Mouse (Mus musculus) neural tube, embryonic 14.5 days (tissue): ENCODE measurements around the gene Cacnb3. TPM values are rescaled to one million over a fixed set of nuclear protein-coding genes. Genes with fewer than 3 reads are reported as not detected.
A peak's percentile ranks its signal among the peaks of the same experiment; 100 is the strongest.

ENCODE experiments used
- ATAC-seq: fragments of 200-750 bp; cut with Nextera tagmentation; 2 replicates; pipeline ENCODE4 v1.8.0; 2017; ENCODE audit warnings: low read depth, mild to moderate bottlenecking, moderate TSS enrichment, moderate library complexity
- H3K27ac ChIP-seq: fragments of 300-500 bp; sonication (generic); 2 replicates; pipeline ENCODE4 v1.5.1; 2014; ENCODE audit warnings: low read depth, mild to moderate bottlenecking, control low read depth, low read length, moderate library complexity, mixed read lengths
- H3K27me3 ChIP-seq: fragments of 300-500 bp; sonication (generic); 2 replicates; pipeline ENCODE4 v1.6.1; 2014; ENCODE audit warnings: low read length; ENCODE audit not compliant: control insufficient read depth, insufficient read depth
- H3K36me3 ChIP-seq: fragments of 300-500 bp; sonication (generic); 2 replicates; pipeline ENCODE4 v1.6.1; 2014; ENCODE audit warnings: low read length, mixed read lengths; ENCODE audit not compliant: control insufficient read depth, insufficient read depth
- H3K4me1 ChIP-seq: fragments of 300-500 bp; sonication (generic); 2 replicates; pipeline ENCODE4 v1.6.1; 2014; ENCODE audit warnings: low read length; ENCODE audit not compliant: control insufficient read depth, insufficient read depth
- H3K4me2 ChIP-seq: fragments of 300-500 bp; sonication (generic); 2 replicates; pipeline ENCODE4 v1.6.1; 2014; ENCODE audit warnings: mild to moderate bottlenecking, low read depth, low read length, control low read depth
- H3K4me3 ChIP-seq: fragments of 300-500 bp; sonication (generic); 2 replicates; pipeline ENCODE4 v1.5.1; 2014; ENCODE audit warnings: low read depth, low read length, control low read depth, mixed read lengths
- H3K9ac ChIP-seq: fragments of 300-500 bp; sonication (generic); replicated peaks from 2 replicates; pipeline ENCODE4 v1.6.1; 2014; ENCODE audit warnings: low read depth, mild to moderate bottlenecking, control low read depth, low read length, mixed read lengths
- H3K9me3 ChIP-seq: fragments of 300-500 bp; sonication (generic); 2 replicates; pipeline ENCODE4 v1.6.1; 2016; ENCODE audit warnings: low read length; ENCODE audit not compliant: control insufficient read depth
- WGBS: fragments of 180-500 bp; shearing (Covaris S2); extraction: QIAGEN DNeasy Blood & Tissue Kit; methylation state at CpG from one replicate; pipeline ENCODE4 v1.1.7; 2014; 5-methylcytosine and 5-hydroxymethylcytosine counted together
- polyA plus RNA-seq: library from polyadenylated mRNA; unstranded; fragments of >200 nt; fragmentation: Nextera tagmentation; extraction: Ambion mirVana; gene quantifications from 2 replicates; pipeline ENCODE4 v1.2.1, GENCODE M21; 2014

The Cacnb3 gene
- polyA plus RNA-seq, 1 experiment from 2014 or later, result 84.9 TPM

DNA sequence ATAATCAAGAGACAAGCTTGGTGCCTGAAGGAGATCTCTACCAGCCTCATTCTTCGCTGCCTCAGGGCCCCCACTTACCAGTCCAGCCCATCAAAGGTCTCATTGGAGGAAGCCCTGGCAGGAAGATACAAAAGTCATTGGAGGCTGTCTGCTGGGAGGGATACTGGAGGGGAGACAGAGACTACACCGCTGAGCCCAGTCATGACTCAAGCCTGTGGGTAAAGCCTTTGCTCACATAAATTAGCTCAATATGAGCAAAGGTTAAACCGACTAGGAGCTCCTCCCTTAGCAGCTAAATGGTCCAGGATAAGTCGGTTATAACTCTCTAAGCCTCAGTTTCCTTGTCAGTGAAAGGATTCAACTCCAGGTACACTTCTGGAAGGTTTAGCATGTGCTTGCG lies 35.6 kb upstream of the Cacnb3 start:
- H3K4me2 ChIP-seq, result no peak overlapping the region
- H3K4me1 ChIP-seq, result no peaks in the 10 kb centered on the region
- H3K27me3 ChIP-seq, result no peaks in the 10 kb centered on the region
- WGBS, result 93% methylated on average over 5 of the region's 5 CpGs
- no peak for ATAC-seq
- no peak overlapping the region for H3K9ac ChIP-seq
- no peak overlapping the region for H3K4me3 ChIP-seq
- no peaks in the 10 kb centered on the region for H3K9me3 ChIP-seq
- peaks cover 65% of the 10 kb centered on the region for H3K36me3 ChIP-seq
- H3K27ac ChIP-seq, result no peak overlapping the region

DNA sequence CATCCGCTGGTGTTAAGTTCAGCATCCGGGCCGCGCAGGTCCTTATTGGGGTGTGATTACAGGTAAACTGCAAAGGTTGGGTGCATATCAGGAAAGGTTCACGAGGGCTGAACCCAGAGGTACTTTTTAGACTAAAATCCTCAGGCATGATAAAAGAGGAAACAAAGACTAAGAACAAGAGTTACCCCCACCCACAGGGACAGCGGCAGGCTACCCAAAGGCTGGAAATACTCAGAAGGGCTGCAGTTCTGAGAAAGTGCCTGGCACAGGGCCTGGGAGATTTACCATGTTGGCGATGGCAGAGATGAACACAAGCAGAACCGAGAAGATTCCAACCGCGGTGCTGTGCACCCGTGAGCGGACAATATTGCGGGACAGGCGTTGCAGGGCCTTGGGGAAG lies 34.0 kb upstream of the Cacnb3 start:
- Histone ChIP-seq H3K4me1 (no peaks in the 10 kb centered on the region), H3K4me2 (no peak overlapping the region)

DNA sequence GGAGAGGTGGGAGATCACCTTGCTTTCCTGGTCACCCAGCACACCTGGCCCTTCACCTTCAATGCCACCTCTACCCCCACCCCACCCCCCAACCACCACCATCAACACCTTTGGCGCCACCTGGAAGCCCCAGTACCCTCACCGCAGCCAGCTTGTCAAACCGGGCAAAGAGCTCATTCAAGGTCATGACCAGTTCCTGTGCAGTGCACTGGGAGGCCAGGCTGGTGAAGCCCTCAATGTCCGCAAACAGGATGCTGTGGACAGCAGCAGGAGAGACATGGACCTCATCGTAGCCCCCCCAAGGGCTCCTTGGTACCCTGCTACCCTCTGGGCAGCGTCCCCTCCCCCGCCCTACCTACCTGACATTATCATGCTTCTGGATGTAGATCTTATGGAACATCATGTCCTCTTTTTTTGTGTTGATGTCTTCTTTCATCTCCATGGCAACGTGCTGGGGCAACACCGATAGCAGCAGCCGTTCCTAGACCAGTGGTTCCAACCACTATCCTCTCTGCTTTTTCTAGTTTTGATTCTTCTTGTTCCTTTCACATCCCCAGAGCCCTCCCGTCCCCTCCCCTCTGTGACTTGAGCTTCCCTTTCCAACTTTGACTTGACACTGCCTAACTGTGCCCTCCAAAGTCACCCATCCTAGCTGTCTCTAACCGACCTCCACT lies 30.5 kb upstream of the Cacnb3 start:
- H3K4me1 ChIP-seq, result peaks cover 5% of the 10 kb centered on the region
- no peaks in the 10 kb centered on the region for H3K27me3 ChIP-seq
- no peak overlapping the region for H3K27ac ChIP-seq
- H3K36me3 ChIP-seq, result peaks cover 47% of the 10 kb centered on the region
- no peak overlapping the region for H3K4me3 ChIP-seq
- no peak overlapping the region for H3K9ac ChIP-seq
- H3K4me2 ChIP-seq, result no peak overlapping the region
- no peaks in the 10 kb centered on the region for H3K9me3 ChIP-seq
- WGBS, result 81% methylated on average over 12 of the region's 12 CpGs
- no peak for ATAC-seq

More for the DNA sequence above, 34.0 kb upstream of the Cacnb3 start:
- no peak overlapping the region for H3K27ac ChIP-seq
- no peak overlapping the region for H3K4me3 ChIP-seq
- 95% methylated on average over 14 of the region's 14 CpGs for WGBS
- H3K9ac ChIP-seq, result no peak overlapping the region
- H3K9me3 ChIP-seq, result no peaks in the 10 kb centered on the region
- H3K36me3 ChIP-seq, result peaks cover 60% of the 10 kb centered on the region
- ATAC-seq, result no peak
- H3K27me3 ChIP-seq, result no peaks in the 10 kb centered on the region

DNA sequence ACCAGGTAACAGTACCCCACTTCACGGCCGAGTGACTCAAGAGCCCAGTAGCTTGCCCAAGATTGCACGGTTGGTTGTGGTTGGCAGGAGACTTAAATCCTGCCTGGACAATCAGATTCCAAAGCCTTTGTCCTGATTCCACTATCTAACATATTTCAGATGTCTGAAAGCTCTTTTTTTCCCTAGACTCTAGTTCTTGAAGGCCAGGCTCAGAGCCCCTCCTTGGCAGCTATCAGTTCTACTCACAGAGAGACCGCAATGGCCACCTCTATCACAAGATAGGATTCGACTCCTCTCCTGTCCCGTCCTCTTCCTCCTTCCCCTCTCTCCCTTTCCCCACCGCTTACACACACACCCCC lies 28.8 kb upstream of the Cacnb3 start:
- ATAC-seq, result no peak
- Histone ChIP-seq H3K9ac (no peak overlapping the region), H3K27me3 (no peaks in the 10 kb centered on the region), H3K4me1 (peaks cover 7% of the 10 kb centered on the region), H3K4me2 (no peak overlapping the region), H3K36me3 (peaks cover 32% of the 10 kb centered on the region), H3K9me3 (no peaks in the 10 kb centered on the region), H3K27ac (no peak overlapping the region), H3K4me3 (no peak overlapping the region)
- WGBS, result 86% methylated on average over 7 of the region's 7 CpGs

DNA sequence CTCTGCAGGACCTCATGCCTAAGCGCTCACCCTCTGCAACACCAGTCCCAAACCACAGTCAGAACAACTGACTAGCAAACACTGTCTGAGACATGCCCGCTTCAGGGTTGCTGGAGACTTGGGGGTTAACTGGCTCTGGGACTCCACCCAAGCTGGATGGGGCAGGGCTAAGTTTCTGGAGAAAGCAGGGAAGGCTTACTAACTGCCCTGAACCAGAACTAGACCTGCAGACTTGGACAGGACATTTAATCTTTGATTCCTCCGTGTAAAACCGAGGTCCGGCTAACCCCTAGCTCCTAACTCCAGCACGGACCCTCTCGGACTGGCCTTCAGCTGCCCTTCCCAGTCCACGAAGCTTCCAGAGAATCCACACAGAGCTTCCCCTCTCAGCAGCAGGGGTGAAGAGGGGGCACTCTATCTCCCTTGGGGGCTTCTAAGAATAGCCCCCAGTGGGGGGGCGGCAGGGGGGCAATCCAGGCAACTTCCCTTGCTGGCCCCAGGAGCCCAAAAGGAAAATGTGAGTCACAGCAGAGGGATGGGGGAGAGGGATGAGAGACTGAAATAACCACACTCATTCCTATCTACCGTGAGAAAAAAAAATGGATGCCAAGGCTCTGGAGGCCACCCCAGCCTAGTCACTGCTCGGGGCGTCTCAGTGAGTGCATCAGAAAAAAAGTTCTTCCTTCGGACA lies 28.3 kb upstream of the Cacnb3 start:
- Histone ChIP-seq H3K4me2 (no peak overlapping the region), H3K27me3 (no peaks in the 10 kb centered on the region), H3K4me3 (no peak overlapping the region), H3K27ac (no peak overlapping the region), H3K9ac (no peak overlapping the region), H3K4me1 (peaks cover 13% of the 10 kb centered on the region), H3K36me3 (peaks cover 27% of the 10 kb centered on the region), H3K9me3 (no peaks in the 10 kb centered on the region)
- ATAC-seq, result no peak
- WGBS, result 65% methylated on average over 13 of the region's 13 CpGs

DNA sequence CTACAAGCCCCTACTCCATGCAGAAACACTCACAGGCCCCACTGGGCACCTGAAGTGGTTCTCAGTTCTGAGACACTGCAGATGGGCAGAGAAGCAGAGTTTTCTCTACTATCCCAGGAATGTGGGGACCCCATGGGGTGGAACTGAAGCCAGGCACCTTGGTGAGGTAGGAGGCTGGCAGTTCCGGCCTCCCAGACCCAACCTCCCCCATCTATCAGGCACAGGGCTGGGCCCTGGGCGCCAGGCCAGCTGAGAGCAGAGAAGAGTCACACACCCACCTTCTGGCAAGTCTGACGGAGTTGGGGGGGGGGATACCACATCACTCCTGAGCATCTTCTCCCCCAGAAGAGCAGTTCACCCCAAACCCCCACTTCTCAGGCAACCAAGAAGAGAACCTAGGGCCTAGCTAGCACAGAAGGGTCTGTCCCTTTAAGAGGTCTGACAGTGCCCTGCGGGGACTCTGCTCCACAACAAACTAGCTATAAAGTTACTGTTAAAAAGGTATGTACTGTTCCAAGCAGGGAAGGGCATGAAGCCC lies 27.6 kb upstream of the Cacnb3 start:
- 62% methylated on average over 4 of the region's 4 CpGs for WGBS
- no peak overlapping the region for H3K27ac ChIP-seq
- H3K36me3 ChIP-seq, result peaks cover 21% of the 10 kb centered on the region
- H3K9me3 ChIP-seq, result no peaks in the 10 kb centered on the region
- no peak overlapping the region for H3K4me3 ChIP-seq
- ATAC-seq, result no peak
- H3K27me3 ChIP-seq, result no peaks in the 10 kb centered on the region
- no peak overlapping the region for H3K4me2 ChIP-seq
- H3K9ac ChIP-seq, result no peak overlapping the region
- peaks cover 19% of the 10 kb centered on the region for H3K4me1 ChIP-seq

DNA sequence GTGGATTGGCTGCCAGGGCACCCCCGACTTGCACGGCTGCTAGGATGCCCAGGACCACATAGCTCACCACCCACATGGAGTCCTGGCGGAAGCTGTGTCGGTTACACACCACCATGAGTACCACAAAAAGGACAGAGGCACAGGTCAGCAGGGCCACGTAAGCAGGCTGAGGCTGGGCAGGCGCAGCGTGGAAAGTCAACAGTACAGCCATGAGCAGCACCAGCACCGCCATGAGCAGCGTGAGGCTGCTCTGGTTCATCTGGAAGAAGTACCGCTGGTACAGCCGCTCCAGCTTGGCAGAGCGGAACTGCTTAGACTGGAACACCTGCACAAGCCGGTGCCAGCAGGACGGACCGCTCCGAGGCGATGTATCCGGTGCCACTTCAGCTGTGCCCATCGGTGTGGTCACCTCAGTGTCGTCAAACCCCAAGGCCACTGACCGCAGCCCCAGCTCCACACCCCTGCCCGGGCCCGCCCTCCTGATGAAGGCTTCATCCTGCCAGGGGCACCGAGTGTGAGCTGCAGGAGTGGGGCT lies 26.5 kb upstream of the Cacnb3 start:
- Histone ChIP-seq H3K4me3 (no peak overlapping the region), H3K27ac (no peak overlapping the region), H3K27me3 (no peaks in the 10 kb centered on the region), H3K4me2 (no peak overlapping the region), H3K36me3 (peaks cover 17% of the 10 kb centered on the region), H3K9me3 (no peaks in the 10 kb centered on the region), H3K9ac (no peak overlapping the region), H3K4me1 (peaks cover 26% of the 10 kb centered on the region)
- 94% methylated on average over 24 of the region's 24 CpGs for WGBS
- no peak for ATAC-seq

DNA sequence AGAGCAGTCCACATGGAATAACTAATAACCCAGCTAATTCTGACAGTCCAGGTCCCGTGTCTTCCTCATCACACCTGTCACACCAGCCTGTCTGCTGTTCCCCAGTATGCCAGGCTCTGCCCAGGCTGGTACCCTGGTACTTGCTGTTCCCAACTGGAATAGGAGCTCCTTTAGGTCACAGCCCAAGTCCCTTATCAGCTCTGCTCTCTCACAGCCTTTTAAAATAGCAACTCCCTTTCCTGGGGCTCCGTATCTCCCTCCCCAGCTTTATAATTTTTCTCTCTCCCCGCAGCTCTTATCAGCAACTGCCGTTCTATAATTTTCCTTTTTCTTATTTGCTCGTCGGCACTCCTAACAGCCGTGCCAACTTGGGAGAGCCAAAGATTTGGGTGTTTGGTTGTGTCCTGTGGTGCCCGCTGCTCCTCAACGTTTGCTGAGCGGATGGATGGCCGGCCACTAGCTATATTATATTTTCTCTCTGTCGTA lies 24.5 kb upstream of the Cacnb3 start:
- no peak overlapping the region for H3K9ac ChIP-seq
- H3K36me3 ChIP-seq, result peaks cover 14% of the 10 kb centered on the region
- ATAC-seq, result no peak
- no peak overlapping the region for H3K4me3 ChIP-seq
- peaks cover 26% of the 10 kb centered on the region for H3K4me1 ChIP-seq
- 91% methylated on average over 12 of the region's 12 CpGs for WGBS
- H3K9me3 ChIP-seq, result no peaks in the 10 kb centered on the region
- no peaks in the 10 kb centered on the region for H3K27me3 ChIP-seq
- H3K27ac ChIP-seq, result no peak overlapping the region
- no peak overlapping the region for H3K4me2 ChIP-seq

DNA sequence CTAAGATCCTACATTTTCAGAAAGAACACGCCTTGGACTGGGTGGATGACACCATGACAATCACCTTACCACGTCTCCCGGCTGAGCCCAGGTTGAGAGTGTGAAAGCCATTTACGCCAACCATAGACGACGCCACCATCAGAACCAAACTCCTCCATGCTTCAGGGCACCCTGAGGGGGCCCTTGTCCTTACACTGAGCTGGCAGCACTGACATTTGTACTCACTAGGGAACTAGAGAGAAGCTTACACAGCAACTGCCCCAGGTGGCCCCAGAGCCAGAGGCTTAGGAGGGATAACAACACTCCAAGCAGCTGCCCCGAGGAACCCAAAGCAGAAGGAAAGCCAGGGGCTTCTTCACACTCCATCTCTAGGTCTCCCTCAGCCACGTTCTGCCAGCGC lies 23.9 kb upstream of the Cacnb3 start:
- no peak overlapping the region for H3K27ac ChIP-seq
- H3K4me2 ChIP-seq, result no peak overlapping the region
- peaks cover 26% of the 10 kb centered on the region for H3K4me1 ChIP-seq

More for the DNA sequence above, 23.9 kb upstream of the Cacnb3 start:
- H3K27me3 ChIP-seq, result no peaks in the 10 kb centered on the region
- no peak for ATAC-seq
- H3K9me3 ChIP-seq, result no peaks in the 10 kb centered on the region
- 0 out of 2 replicates have a peak overlapping the region, but pooled peaks have one; percentile 12 for H3K9ac ChIP-seq
- no peak overlapping the region for H3K4me3 ChIP-seq
- WGBS, result 74% methylated on average over 9 of the region's 9 CpGs
- H3K36me3 ChIP-seq, result peaks cover 14% of the 10 kb centered on the region
